Mouse (Mus musculus) frontal cortex, adult 2 months (tissue): ENCODE measurements around the gene Fgfr2. TPM values are rescaled to one million over a fixed set of nuclear protein-coding genes. Genes with fewer than 3 reads are reported as not detected.

Experiments
- DNase-seq, 2 experiments: peaks; one replicate each; pipeline ENCODE4 v3.0.0; 2022; ENCODE audit warnings: low spot score in 1 of 2; ENCODE audit errors: extremely low spot score in 1 of 2
- polyA plus RNA-seq: library from polyadenylated mRNA; depleted of rRNA; stranded (reverse); fragments of >200 nt; gene quantifications from 2 replicates; pipeline ENCODE4 v1.2.3, GENCODE M21; 2012

The Fgfr2 gene
- polyA plus RNA-seq, 1 experiment, result 69.6 TPM

- no peak for DNase-seq
Observed at GRCm38 (mm10) chr7:131027557-131027956, 2095.6 kb downstream of the Fgfr2 start.

DNA sequence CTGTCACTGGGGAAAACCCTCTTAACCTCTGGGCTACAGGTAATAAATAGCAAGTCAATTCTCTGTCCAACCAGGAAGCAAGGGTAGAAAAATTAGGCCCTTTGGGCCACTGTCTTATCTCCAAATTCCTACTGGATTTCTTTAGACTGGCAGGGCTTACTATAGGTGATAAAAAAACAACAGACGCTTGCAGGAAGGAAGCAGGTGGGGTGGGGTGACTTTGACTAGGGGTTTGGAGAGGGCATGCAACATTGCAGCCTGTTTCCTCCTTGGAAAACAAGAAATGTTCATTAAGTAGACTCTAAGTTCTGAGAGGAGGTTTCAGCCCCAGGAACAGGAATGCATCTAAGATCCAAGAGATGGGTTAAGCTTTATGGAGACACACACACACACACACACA lies 2098.3 kb downstream of the Fgfr2 start:
- DNase-seq, result no peak

- no peak for DNase-seq
Observed at GRCm38 (mm10) chr7:131019181-131019580, 2104.0 kb downstream of the Fgfr2 start.

DNA sequence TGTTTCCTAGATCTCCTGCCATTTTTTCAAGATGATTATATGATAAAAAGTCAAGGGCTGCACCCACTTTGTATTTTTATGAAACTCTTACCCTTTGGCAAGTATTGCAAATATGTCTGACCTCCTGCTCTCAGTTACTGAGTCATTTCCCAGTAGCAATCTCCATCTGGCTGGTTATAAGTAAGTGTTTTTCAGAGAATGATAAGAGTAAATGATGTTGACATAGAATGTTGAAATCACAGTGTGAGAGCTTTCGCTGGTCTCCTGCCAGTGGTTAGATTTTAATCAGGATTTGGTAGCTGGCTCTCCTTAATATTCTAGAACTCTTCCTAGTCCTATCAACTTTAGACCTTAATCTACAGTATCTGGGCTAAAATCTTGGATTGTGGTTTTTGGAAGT lies 2111.2 kb downstream of the Fgfr2 start:
- DNase-seq, result no peak

DNA sequence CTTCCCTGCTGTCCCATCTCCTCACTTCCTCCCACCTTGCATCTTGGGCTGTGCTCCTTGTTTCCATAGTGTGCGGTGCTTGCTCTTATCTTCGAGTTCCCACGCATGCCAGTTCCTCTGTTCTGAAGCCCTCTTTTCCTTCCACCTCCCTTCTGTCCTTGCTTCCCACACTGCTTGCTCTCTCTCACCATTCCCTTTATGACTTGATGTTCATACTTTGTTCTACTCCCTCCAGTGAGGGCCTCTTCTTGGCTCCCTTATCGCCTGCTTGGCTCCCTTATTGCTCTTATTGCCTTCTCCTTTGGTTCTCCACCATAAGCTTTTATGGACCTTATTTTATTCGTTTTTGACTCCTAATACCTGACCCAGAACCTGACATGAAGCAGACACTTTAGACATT lies 2114.0 kb downstream of the Fgfr2 start:
- DNase-seq, result no peak

DNA sequence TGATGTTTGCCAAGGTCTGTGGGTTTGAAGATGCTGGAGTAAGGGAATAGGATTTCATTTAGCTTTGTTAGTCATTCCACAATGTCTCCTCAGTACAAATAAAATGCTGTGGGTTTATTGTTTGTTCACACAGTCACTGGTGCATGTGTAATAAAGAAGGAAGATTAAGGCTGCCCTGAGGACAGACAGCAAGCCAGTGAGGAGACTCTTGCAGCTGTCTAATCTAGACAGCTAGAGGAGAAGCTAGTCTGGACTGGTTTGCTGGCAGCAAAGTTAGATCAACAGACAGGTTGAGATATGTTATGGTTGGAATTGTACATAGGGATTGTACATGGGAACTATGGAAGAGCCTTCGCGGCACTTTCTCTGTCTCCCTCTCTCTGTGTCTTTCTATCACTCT lies 2115.9 kb downstream of the Fgfr2 start:
- no peak for DNase-seq

DNA sequence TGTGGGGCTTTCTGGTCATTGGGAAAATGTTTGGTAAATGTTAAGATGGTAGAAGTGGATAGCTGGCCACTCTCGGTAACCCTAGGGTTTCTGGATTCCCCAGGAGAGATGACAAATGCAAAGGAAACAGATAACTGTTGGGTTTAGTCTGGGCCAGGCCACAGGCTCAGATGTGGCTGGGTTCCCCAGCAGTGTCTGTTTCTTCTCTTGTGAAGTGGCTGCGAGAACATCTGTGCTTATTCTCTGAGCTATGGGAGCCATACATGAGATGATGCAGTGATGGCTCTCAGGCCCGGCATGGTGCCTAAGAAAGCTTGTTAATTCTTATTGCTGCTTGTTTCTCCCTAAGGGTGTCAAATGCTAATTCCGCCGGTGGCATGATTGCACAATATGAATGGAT lies 2119.1 kb downstream of the Fgfr2 start:
- no peak for DNase-seq

DNA sequence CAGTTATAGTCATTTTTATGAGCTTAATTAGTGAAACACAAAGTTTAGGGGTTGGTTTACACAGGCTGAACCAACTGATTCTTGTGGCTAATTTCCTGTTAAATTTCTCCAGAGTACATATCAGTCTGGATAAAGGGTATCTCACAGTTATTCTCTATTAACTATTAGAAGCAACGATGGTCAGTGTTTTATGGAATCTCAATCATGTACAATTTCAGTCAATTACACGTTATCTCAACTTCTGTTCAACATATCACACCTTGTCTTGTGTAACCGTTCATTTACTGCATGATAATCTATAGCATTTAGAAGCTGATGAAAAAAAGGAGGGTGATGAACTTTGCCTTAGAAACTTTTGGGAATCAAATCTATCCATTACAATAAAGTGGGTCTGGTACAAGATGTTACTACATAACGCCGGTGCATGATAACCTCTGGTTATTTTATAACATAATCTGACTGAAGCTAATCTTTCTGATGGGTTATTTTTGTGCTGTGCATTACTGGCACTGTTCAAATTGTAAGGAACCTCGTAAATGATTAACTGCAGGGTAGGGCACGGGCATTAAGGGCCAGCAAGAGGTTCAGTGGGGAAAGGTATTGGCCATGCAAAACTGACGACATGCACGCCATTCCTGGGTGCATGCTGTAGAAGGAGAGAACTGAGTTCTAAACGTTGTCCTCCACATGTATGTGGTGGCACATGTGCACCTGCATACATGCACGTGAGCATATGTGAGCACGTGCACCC lies 2121.0 kb downstream of the Fgfr2 start:
- no peak for DNase-seq

- DNase-seq, result peak in 1 of 2 experiments; percentile 50
Observed at GRCm38 (mm10) chr7:130993907-130994306, 2129.2 kb downstream of the Fgfr2 start.

DNA sequence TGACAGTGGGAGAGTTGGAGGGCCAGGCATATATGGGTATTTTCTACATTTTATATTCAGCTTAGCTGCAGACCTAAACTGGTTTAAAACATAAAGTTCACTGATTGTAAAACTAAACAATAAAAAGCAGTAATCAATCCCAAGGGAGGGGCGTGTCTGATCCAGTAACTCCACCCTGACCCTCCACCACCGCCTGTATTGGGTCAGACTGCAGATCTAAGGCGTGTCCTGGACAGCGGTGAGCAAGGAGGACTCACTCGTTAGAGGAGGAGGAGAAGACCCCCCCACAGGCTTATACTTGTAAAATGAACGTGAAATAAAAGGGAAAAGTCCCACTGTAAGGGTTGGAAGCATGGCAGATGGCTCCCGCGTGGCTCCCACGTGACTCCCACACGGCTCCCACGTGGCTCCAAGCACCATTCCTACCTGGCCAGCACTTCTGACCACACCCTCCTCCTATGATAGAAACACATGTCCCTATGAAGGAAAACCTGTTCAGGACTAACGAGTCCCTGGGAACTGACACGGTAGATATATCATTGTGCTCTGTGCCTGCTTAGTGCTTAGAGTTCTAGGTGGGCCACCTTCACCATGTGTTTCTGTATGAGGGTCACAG lies 2131.9 kb downstream of the Fgfr2 start:
- DNase-seq, result no peak

DNA sequence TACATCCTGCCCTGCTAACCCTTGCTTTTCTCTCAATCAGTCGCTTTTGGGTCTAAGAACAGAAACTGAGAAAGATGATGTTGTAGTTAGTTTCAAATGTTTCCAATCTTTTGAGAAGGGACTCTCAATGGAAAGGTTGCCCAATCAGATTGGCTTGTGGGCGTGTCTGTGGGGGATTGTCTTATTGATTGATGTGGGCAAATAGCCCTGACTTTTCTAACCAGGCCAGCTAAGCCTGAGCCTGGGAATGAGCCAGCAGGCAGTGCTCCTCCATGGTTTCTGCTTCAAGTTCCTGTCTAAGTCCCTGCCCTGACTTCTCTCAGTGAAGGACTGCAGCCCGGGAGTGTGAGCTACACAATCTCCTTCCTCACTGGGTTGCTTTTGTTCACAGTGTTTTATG lies 2133.8 kb downstream of the Fgfr2 start:
- DNase-seq, result no peak

DNA sequence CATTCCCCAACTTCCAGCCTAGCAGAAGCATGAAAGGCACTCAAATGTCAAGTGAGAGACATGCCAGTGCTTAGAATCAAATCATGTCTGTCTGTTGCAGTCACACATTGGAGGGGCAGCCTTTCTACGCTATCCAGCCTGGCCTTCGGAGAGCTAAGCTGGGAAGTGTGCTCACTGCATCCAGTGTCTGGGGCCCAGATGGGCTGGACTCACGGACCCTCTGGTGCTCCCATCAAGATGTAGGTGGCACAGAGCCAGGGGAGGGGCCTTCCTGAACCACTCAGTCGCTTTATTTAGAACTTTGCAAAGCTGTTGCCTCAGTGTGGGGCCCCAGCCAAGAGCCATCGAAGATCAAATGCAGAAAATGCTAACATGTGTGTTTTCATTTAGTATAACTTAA lies 2135.0 kb downstream of the Fgfr2 start:
- DNase-seq, result no peak

DNA sequence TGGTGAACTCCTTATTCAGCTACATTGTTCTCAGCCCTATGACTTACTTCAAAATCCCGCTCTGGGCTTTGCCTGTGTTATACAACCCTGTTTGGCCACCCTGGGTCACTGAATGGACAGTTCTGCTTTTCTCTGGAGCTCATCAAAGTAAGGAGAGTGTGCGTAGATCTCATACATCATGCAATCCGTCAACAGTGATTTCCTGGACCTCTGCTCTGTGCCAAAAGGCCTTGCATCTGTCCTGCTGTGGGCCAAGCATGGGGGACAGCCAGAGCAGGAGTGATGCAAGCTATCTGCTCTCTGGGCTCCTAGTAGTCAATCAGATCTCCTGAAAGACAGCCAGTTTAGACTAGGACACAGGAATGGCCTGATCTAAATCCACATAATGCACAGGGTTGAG lies 2137.4 kb downstream of the Fgfr2 start:
- no peak for DNase-seq

- DNase-seq, result no peak
Observed at GRCm38 (mm10) chr7:130985193-130985592, 2138.0 kb downstream of the Fgfr2 start.

DNA sequence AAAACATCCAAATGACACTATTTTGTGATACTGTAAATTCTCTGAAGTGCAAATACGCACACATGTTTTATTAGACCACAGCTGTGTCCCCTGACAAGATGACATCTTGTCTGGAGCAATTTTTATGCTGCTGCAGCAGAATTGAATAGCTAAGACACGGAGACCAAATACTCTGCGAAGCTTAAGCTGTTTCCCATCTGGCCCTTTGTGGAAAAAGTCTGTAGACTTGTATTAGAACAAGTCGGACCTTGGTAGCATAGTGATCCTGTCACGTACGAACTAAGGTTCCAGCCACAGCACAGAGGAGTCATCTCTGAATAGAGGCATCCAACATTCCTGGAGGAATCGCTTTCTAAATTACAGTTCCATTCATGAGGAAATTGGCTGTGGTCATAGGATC lies 2138.9 kb downstream of the Fgfr2 start:
- DNase-seq, result no peak

GRCm38 (mm10) chr7:130982881-130983280 lies 2140.3 kb downstream of the Fgfr2 start:
- DNase-seq, result no peak

- no peak for DNase-seq
Observed at GRCm38 (mm10) chr7:130982371-130982770, 2140.8 kb downstream of the Fgfr2 start.

- DNase-seq, result no peak
Observed at GRCm38 (mm10) chr7:130980130-130980529, 2143.0 kb downstream of the Fgfr2 start.

DNA sequence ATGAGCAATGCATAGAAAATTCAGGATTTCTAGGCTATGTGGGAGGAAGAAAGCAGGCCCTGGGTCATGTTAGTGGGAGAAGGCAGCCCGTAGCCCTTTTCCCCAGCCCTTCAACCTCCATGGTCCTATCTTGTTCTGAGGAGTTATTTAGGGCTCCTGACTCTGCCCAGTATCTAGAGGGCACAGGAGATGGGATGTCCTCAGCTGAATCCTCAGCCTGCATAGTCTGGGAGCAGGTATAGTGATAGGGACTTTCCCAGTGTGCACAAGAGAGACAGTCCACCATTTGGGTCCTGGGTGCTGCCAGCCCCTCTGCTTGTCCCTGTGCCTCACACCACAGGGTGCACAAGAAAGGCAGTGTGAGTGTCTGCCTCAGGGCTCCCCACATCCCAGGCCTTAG lies 2144.6 kb downstream of the Fgfr2 start:
- DNase-seq, result no peak

DNA sequence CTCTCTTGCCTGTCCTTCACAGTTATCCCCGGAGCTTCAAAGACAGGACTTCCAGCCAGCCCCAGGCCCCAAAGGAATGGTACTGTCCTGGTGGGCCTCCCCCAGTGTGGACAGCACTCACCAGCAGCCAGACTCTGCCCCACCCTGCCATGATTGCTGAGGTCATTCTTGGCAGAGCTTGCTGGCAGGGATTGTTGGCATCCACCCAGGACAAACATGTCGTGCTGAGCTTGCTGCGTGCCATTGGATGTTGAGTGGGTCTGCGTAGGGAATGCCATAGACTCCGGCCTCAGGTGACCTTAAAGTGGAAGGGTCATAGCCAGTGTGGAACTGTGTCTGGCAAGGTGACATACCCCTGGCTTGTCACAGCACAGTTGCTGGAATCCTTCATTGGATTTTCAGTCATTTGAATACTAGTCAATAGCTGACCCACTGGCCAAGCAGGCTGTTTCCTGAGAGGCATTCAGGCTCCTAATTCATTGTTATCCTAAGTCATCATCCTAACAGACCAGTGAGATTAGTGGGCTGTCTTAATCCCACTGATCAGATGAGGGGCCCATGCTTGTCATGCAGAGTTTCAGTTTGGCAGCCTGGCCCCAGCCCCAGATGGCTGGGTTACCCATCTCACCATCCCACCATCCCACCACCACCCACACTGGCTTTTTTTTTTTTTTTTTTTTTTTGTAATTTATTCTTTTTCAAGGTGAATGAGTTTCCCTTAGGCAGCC lies 2145.2 kb downstream of the Fgfr2 start:
- peak; percentile 52 to 73 for DNase-seq

GRCm38 (mm10) chr7:130976305-130976935 lies 2146.7 kb downstream of the Fgfr2 start:
- DNase-seq, result no peak
